Mouse (Mus musculus) erythroblast, embryonic 14.5 days (primary cell): ENCODE results near the gene Sncb.

Source experiments
- GATA1 ChIP-seq: IDR thresholded peaks from 2 replicates; pipeline ENCODE4 v1.6.1; 2012; ENCODE audit warnings: low read length, inconsistent platforms, mixed read lengths
- TAL1 ChIP-seq: IDR thresholded peaks from 3 replicates; pipeline ENCODE4 v1.6.1; 2012; ENCODE audit warnings: low read length, inconsistent platforms, mixed read lengths

DNA sequence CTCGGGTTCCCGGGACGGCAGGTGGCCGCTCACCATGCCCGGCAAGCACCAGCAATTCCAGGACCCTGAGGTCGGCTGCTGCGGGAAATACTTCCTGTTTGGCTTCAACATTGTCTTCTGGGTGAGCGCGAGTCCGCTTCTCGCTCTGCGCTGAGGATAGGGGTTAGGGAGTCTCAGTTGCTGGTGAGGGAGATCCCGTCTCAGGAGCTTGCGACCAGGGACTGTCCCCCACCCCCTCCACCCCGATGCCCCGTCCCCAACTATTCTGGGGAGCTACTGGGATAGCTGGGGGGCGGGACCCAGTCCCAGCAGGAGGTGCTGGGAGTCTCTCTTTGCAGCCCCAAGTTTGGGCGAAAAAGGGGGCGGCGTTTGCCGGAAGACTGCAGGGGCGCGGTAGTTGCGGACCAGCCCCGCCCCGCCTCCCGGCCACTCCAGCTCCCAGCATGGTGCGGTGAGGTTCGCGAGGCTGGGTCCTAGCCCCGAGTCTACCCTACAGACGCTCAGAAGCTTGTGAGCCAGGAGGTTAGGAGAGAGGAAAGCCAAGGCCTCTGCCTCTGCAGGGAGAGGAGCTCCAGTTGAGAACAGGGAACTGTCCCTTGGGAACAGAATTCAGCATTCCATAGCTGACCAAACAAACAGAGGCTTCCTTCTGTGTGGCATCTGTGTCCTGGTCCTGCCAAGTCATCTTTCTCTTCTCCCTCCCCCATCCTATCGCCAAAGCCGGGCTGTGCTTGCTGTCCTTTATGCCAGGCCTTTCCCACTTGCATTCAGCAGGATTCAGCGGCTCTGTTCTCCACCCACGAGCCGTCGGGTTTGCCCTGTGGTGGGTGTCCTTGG is 23.4 kb upstream of the Sncb start:
- TF ChIP-seq GATA1 (no peak), TAL1 (no peak)
